ENCODE assay signal across 8 mouse cellular contexts in genomic region chr1:181016532-181017131, GRCm38 (mm10). TPM values are rescaled to one million over a fixed set of nuclear protein-coding genes. Genes with fewer than 3 reads are reported as not detected.
DNase-seq lines count a peak whose midpoint lies in the region; ATAC-seq and TF ChIP-seq lines count a peak whose summit lies in the region.

No protein-coding gene starts in this region.

- DNase-seq in CD4-positive, CD25-positive, alpha-beta regulatory T cell, adult 2 months (ENCODE audit: low read depth, low spot score) = peak; percentile 92
- peak; percentile 90 for DNase-seq in heart, postnatal 25 days (ENCODE audit: low spot score)
- peak; percentile 35 to 75 for DNase-seq in layer of hippocampus, adult 18-20 months (ENCODE audit: low spot score in 2 of 2)
- DNase-seq in liver, postnatal 0 days = peak; percentile 70
- peak; percentile 52 for DNase-seq in testis, postnatal 14 days (ENCODE audit: low spot score)

- H3K9ac ChIP-seq in forebrain, embryonic 16.5 days (replicated peaks; ENCODE audit: low read depth, low read length) = peak overlapping the region; percentile 52
- peak overlapping the region; percentile 61 for H3K9ac ChIP-seq in liver, postnatal 0 days (replicated peaks)
- peak overlapping the region; percentile 52 for H3K9ac ChIP-seq in neural tube, embryonic 15.5 days (replicated peaks)

- intact Hi-C loops in heart, postnatal 25 days (cut with DNase I) = loop anchor here (10.0 kb wide), 1 partner anchor 198 kb away; the partner anchor contains the start of gene Wdr26

- H3K36me3 ChIP-seq in forebrain, embryonic 16.5 days (ENCODE audit: control insufficient read depth, insufficient read depth) = no peaks in the 10 kb centered on the region
- no peaks in the 10 kb centered on the region for H3K36me3 ChIP-seq in liver, postnatal 0 days (replicated peaks; ENCODE audit: insufficient read depth, low read length)
- no peaks in the 10 kb centered on the region for H3K36me3 ChIP-seq in neural tube, embryonic 15.5 days

- peak overlapping the region; percentile 86 for H3K4me2 ChIP-seq in forebrain, embryonic 16.5 days (ENCODE audit: low read length)
- H3K4me2 ChIP-seq in liver, postnatal 0 days (ENCODE audit: low read depth, low read length) = peak overlapping the region; percentile 86
- peak overlapping the region; percentile 96 for H3K4me2 ChIP-seq in neural tube, embryonic 15.5 days

- no peaks in the 10 kb centered on the region; the same call in 1 of the 2 replicates for H3K27me3 ChIP-seq in forebrain, embryonic 16.5 days (replicated peaks; ENCODE audit: control insufficient read depth, insufficient read depth, low read length)
- no peaks in the 10 kb centered on the region for H3K27me3 ChIP-seq in liver, postnatal 0 days (ENCODE audit: insufficient read depth, low read length)
- H3K27me3 ChIP-seq in neural tube, embryonic 15.5 days (replicated peaks) = no peaks in the 10 kb centered on the region; the same call in 1 of the 2 replicates

- TF ChIP-seq EP300 in liver, postnatal 0 days (IDR thresholded peaks at IDR 0.05; ENCODE audit: low read depth) = no peak

- no peak for TF ChIP-seq CTCF in liver, postnatal 0 days (IDR thresholded peaks at IDR 0.05; ENCODE audit: low read depth)

- H3K9me3 ChIP-seq in forebrain, embryonic 16.5 days (ENCODE audit: control insufficient read depth, low read length) = no peaks in the 10 kb centered on the region
- H3K9me3 ChIP-seq in liver, postnatal 0 days (ENCODE audit: low read length) = no peaks in the 10 kb centered on the region
- H3K9me3 ChIP-seq in neural tube, embryonic 15.5 days (replicated peaks) = no peaks in the 10 kb centered on the region

- peak; percentile 79 for ATAC-seq in cerebellum, adult (ENCODE audit: insufficient number of reproducible peaks, low FRiP score, low TSS enrichment)
- peak; percentile 71 for ATAC-seq in forebrain, embryonic 16.5 days
- peak; percentile 57 for ATAC-seq in liver, postnatal 0 days
- peak; percentile 84 for ATAC-seq in neural tube, embryonic 15.5 days (ENCODE audit: low FRiP score)

- no peak overlapping the region for H3K27ac ChIP-seq in forebrain, embryonic 16.5 days (ENCODE audit: low read length)
- H3K27ac ChIP-seq in liver, postnatal 0 days (ENCODE audit: low read depth) = peak overlapping the region; percentile 83
- peak overlapping the region; percentile 62 for H3K27ac ChIP-seq in neural tube, embryonic 15.5 days (replicated peaks)

- peaks cover 10% of the 10 kb centered on the region; the same call in 1 of the 2 replicates for H3K4me1 ChIP-seq in forebrain, embryonic 16.5 days (replicated peaks; ENCODE audit: control insufficient read depth, insufficient read depth, low read length)
- H3K4me1 ChIP-seq in liver, postnatal 0 days (ENCODE audit: insufficient read depth) = peaks cover 35% of the 10 kb centered on the region
- peaks cover 29% of the 10 kb centered on the region for H3K4me1 ChIP-seq in neural tube, embryonic 15.5 days

- 4% methylated on average over 21 of the region's 21 CpGs for WGBS in forebrain, embryonic 16.5 days
- WGBS in liver, postnatal 0 days (ENCODE audit: insufficient replicate concordance) = 4% methylated on average over 21 of the region's 21 CpGs
- WGBS in neural tube, embryonic 15.5 days = 3% methylated on average over 21 of the region's 21 CpGs

- H3K4me3 ChIP-seq in forebrain, embryonic 16.5 days (replicated peaks; ENCODE audit: low read length) = peak overlapping the region; percentile 52
- peak overlapping the region; percentile 54 for H3K4me3 ChIP-seq in liver, postnatal 0 days (ENCODE audit: low read depth, low read length)
- H3K4me3 ChIP-seq in neural tube, embryonic 15.5 days (replicated peaks) = peak overlapping the region; percentile 50

RNA-seq across cellular contexts. Expression of gene Ephx1, which starts 4.1 kb away (rescaled TPM):
- polyA plus RNA-seq in forebrain, embryonic 16.5 days (2015; fragmentation: Nextera tagmentation; extraction: Ambion mirVana) = 5.5 and 6.6 TPM in 2 replicates
- 10 to 100 TPM; 22.5 to 40.8 TPM for total RNA-seq in heart, postnatal 25 days (2021)
- 10 to 100 TPM; 32.2 to 33.3 TPM for total RNA-seq in layer of hippocampus, adult 18-20 months (2021)
- polyA plus RNA-seq in liver, postnatal 0 days (2015; fragmentation: Nextera tagmentation; extraction: Ambion mirVana) = 81.9 and 83.5 TPM in 2 replicates
- polyA plus RNA-seq in neural tube, embryonic 15.5 days (2015; fragmentation: Nextera tagmentation; extraction: Ambion mirVana) = 7.4 and 7.6 TPM in 2 replicates

RNA-seq across cellular contexts. Expression of gene 9130409I23Rik, which starts 34.4 kb away (rescaled TPM):
- not detected in 2 replicates for polyA plus RNA-seq in forebrain, embryonic 16.5 days (2015; fragmentation: Nextera tagmentation; extraction: Ambion mirVana)
- total RNA-seq in heart, postnatal 25 days (2021) = not detected
- not detected for total RNA-seq in layer of hippocampus, adult 18-20 months (2021)
- polyA plus RNA-seq in liver, postnatal 0 days (2015; fragmentation: Nextera tagmentation; extraction: Ambion mirVana) = 0.45 and 0.53 TPM in 2 replicates
- polyA plus RNA-seq in neural tube, embryonic 15.5 days (2015; fragmentation: Nextera tagmentation; extraction: Ambion mirVana) = 0.10 and 0.13 TPM in 2 replicates
